Mouse (Mus musculus) embryonic facial prominence, embryonic 14.5 days (tissue): Measurements from ENCODE around the gene Zfpm1. TPM values are rescaled to one million over a fixed set of nuclear protein-coding genes. Genes with fewer than 3 reads are reported as not detected.
A peak's percentile ranks its signal among the peaks of the same experiment; 100 is the strongest.

Experiments
- ATAC-seq: fragments of 200-750 bp; cut with Nextera tagmentation; 2 replicates; pipeline ENCODE4 v1.8.0; 2017; ENCODE audit warnings: low read depth, moderate number of reproducible peaks, moderate TSS enrichment
- DNase-seq: peaks from one replicate; pipeline ENCODE4 v3.0.0-alpha.2; 2015; ENCODE audit warnings: low spot score
- H3K27ac ChIP-seq: fragments of 300-500 bp; sonication (generic); replicated peaks from 2 replicates; pipeline ENCODE4 v1.5.1; 2014; ENCODE audit warnings: low read depth, mild to moderate bottlenecking, low read length, moderate library complexity
- H3K27me3 ChIP-seq: fragments of 300-500 bp; sonication (generic); replicated peaks from 2 replicates; pipeline ENCODE4 v1.6.1; 2014; ENCODE audit warnings: low read length; ENCODE audit not compliant: control insufficient read depth, insufficient read depth
- H3K36me3 ChIP-seq: fragments of 300-500 bp; sonication (generic); 2 replicates; pipeline ENCODE4 v1.6.1; 2014; ENCODE audit warnings: low read length, mixed read lengths; ENCODE audit not compliant: control insufficient read depth, insufficient read depth
- H3K4me1 ChIP-seq: fragments of 300-500 bp; sonication (generic); 2 replicates; pipeline ENCODE4 v1.6.1; 2014; ENCODE audit warnings: antibody characterized with exemption, low read length; ENCODE audit not compliant: control insufficient read depth, insufficient read depth
- H3K4me2 ChIP-seq: fragments of 300-500 bp; sonication (generic); 2 replicates; pipeline ENCODE4 v1.6.1; 2014; ENCODE audit warnings: low read depth, mild to moderate bottlenecking, low read length, moderate library complexity, mixed read lengths
- H3K4me3 ChIP-seq: fragments of 300-500 bp; sonication (generic); 2 replicates; pipeline ENCODE4 v1.5.1; 2014; ENCODE audit warnings: low read depth, mild to moderate bottlenecking, low read length
- H3K9ac ChIP-seq: fragments of 300-500 bp; sonication (generic); 2 replicates; pipeline ENCODE4 v1.6.1; 2014; ENCODE audit warnings: low read depth, mild to moderate bottlenecking, low read length, moderate library complexity, mixed read lengths
- H3K9me3 ChIP-seq: fragments of 300-500 bp; sonication (generic); 2 replicates; pipeline ENCODE4 v1.6.1; 2016; ENCODE audit warnings: low read length; ENCODE audit not compliant: control insufficient read depth
- WGBS: fragments of 180-500 bp; shearing (Covaris S2); extraction: QIAGEN DNeasy Blood & Tissue Kit; methylation state at CpG from one replicate; pipeline ENCODE4 v1.1.7; 2014; 5-methylcytosine and 5-hydroxymethylcytosine counted together
- polyA plus RNA-seq: library from polyadenylated mRNA; unstranded; fragments of >200 nt; fragmentation: Nextera tagmentation; extraction: Ambion mirVana; gene quantifications from 2 replicates; pipeline ENCODE4 v1.2.1, GENCODE M21; 2014

Gene Zfpm1
- polyA plus RNA-seq, 1 experiment from 2014 or later: 1.7 TPM

DNA sequence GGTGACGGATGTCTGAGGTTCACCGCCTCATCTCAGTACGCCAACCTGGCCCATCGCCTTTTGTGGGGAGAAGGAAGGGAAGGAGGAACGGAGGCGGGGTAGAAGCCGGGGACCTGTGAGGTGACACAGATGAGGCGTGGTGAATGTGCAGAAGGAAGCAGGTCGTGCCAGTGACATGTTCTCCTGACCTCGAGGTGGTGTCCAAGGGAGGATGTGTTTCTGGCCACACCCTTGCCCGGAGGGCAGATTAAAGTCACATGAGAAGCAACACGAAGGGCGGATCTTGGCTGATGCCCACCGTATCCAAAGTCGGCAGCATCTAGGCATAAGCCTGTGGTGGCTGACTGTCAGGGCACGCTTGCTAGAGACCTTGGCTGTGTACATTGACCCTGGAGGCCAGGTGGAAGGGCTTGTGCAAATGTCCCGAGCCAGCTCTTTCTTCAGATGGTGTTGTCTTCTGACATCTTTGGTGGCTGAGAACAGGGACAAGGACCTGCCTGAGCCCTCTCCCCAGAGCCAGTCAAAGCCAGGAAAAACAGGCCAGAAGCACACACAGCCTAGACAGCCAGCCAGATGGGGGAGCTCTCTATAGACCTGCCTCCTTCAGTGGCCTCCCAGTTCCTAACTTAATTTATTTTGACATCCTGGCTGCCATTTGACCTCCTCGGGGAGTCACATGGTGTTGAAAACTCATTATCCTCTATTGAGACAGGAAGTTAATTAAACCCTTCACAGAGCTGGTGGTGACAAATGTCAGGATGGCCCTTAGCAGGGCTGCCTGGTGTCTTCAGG lies 4.5 kb upstream of the Zfpm1 start:
- Histone ChIP-seq H3K4me1 (peaks cover 11% of the 10 kb centered on the region), H3K4me3 (no peak overlapping the region), H3K4me2 (no peak overlapping the region), H3K27me3 (no peaks in the 10 kb centered on the region), H3K27ac (no peak overlapping the region), H3K9ac (peak overlapping the region; percentile 35; the same call in 1 of the 2 replicates), H3K9me3 (no peaks in the 10 kb centered on the region), H3K36me3 (no peaks in the 10 kb centered on the region)
- DNase-seq (no peak), ATAC-seq (no peak)
- 71% methylated on average over 18 of the region's 18 CpGs for WGBS

DNA sequence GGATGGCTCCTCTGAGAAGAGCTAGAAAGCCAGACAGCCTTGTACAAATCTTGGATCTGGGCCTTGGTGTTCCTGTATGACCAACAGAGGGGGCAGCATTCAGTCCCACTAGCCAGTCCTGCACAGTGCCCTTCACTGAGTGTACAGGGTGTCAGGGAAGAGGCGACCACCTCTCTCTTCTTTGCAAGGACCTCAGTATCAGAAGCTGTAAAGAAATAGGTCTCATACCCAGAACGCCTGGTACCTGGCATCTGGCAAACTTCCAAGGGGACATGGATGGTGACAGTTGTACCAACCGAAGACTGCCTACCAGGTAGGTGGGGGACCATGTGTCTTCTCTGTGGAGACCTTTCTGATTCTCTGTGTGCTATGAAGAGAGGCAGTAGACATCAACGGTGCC lies 1.8 kb upstream of the Zfpm1 start:
- Histone ChIP-seq H3K27ac (no peak overlapping the region), H3K27me3 (peaks cover 17% of the 10 kb centered on the region), H3K9me3 (no peaks in the 10 kb centered on the region), H3K4me2 (no peak overlapping the region), H3K4me3 (no peak overlapping the region), H3K36me3 (no peaks in the 10 kb centered on the region), H3K4me1 (peaks cover 26% of the 10 kb centered on the region), H3K9ac (no peak overlapping the region)
- DNase-seq: no peak
- ATAC-seq: no peak
- WGBS: 71% methylated on average over 4 of the region's 4 CpGs

DNA sequence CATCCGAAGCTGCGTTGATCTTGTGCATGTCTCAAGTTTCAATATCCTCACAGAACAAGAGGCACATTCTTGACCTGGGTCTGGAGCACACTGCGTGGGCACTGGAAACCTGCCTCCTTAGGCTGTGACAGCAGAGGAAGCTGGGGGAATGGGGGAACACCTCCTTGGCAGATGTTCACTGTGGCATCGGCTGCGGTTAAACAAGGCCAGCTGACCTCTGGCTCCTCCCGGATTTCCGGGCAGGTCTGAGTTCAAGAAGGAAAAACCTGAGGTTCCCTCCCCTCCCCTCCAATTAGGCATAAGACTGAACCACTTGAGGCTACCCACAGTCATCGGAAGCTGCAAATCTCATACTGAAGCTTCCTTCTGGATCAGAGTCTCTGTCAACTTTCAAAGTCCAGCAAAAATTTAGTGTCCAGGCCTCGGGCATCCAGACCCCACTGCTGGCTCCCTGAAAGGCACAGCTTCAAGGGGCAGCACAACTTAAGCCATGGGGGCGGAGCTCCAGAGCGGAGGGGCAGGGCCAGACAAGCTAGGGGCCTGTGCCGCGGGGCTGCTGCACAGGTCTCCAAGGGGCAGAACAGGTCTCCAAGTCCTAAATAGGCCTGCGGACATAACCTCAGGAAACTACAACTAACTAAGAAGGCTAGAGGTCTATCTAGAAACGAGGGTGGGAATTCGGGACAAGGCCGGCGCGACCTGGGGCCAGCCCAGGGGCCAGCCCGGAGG lies 1.2 kb upstream of the Zfpm1 start:
- Histone ChIP-seq H3K9ac (peak overlapping the region; percentile 50; the same call in 1 of the 2 replicates), H3K4me3 (peak overlapping the region; percentile 71), H3K27ac (peak overlapping the region; percentile 35; the same call in 1 of the 2 replicates), H3K4me1 (peaks cover 27% of the 10 kb centered on the region), H3K27me3 (peaks cover 23% of the 10 kb centered on the region), H3K9me3 (no peaks in the 10 kb centered on the region), H3K36me3 (no peaks in the 10 kb centered on the region), H3K4me2 (peak overlapping the region; percentile 99)
- ATAC-seq (peak; percentile 4; the same call in 1 of the 2 replicates), DNase-seq (peak; percentile 23)
- 5% methylated on average over 20 of the region's 20 CpGs for WGBS

DNA sequence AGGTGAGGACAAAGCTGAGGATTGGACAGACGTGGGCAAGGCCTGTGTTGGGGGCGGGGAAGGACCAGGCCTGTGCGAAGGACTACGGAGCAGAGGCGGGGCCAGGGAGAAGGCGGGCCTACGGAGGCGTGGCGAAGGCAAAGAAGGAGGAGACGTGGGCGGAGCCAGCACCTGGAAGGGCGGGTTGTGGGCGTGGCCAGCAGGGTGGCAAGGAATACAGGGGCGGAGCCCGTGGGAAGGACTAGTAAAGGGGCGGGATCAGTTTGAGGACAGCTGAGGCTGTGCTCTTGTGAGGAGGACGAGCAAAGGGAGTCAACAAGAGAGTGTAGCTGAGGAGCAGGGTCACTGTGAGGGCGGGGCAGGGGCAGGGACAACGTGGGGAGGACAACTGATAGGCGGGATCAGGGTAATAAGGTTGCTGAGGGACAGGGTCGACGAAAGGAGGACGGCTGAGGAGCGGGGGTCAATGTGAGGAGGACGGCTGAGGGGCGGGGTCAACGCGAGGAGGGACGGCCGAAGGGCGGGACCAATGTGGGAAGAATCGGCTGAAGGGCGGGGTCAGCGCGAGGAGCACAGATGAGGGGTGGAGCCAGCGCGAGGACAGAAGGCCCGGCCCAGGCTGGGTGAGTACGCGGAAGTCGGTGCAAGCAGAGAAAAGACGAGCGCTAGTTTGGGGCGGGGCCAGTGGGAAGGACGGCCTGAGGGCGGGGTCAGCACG lies 465 bp upstream of the Zfpm1 start:
- Histone ChIP-seq H3K4me1 (peaks cover 27% of the 10 kb centered on the region), H3K4me3 (peak overlapping the region; percentile 71), H3K27ac (peak overlapping the region; percentile 35; the same call in 1 of the 2 replicates), H3K36me3 (no peaks in the 10 kb centered on the region), H3K27me3 (peaks cover 24% of the 10 kb centered on the region), H3K9me3 (no peaks in the 10 kb centered on the region), H3K4me2 (peak overlapping the region; percentile 99), H3K9ac (peak overlapping the region; percentile 50; the same call in 1 of the 2 replicates)
- DNase-seq: peak; percentile 99
- WGBS: under 1% methylated on average over 42 of the region's 47 CpGs
- ATAC-seq: peak; percentile 95

DNA sequence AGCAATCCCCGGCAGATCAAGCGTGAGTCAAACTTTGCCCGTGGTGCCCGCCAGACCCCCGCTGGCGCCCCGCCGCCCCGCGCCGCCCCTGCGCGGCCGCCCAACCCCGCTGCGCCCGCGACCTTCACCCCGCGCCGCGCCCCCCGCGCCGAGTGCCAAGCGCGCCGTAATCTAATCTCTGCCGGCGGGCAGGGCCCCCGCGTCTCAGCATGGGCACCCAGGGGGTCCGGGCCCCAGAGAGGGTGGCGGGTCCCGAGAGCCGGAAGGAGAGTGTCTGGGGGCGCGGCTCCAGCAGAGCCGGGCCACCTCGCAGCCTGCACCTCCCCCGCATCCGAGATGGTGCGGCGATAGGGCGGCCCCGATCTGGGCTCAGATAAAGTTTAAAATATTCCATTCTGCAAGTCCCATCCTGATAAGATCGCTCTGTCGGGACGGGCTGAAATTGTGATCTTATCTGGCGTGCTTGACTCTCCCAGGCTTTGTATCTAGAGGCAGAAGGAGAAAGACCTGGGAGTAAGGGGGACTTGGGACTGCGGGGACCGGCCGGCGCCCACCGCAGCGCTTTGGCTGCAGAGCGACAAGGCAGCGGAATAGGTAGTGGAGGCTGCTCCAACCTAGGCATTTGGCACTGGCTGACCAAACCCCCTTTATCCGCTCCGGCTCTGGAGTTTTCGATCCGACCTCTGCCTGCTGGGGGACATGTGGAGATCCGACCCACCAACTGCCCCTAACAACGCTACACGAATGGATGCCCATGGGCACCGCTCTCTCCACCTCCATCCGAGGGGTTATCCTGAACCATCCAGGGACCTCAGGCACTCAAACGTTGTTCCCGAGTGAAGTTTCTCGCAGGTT lies 787 bp downstream of the Zfpm1 start:
- Histone ChIP-seq H3K36me3 (no peaks in the 10 kb centered on the region), H3K4me3 (peak overlapping the region; percentile 71), H3K27ac (peak overlapping the region; percentile 63; the same call in 1 of the 2 replicates), H3K4me1 (peaks cover 27% of the 10 kb centered on the region), H3K4me2 (peak overlapping the region; percentile 99), H3K9me3 (no peaks in the 10 kb centered on the region), H3K9ac (peak overlapping the region; percentile 76), H3K27me3 (peaks cover 24% of the 10 kb centered on the region)
- ATAC-seq (no peak), DNase-seq (no peak)
- 0% methylated on average over 31 of the region's 70 CpGs for WGBS

DNA sequence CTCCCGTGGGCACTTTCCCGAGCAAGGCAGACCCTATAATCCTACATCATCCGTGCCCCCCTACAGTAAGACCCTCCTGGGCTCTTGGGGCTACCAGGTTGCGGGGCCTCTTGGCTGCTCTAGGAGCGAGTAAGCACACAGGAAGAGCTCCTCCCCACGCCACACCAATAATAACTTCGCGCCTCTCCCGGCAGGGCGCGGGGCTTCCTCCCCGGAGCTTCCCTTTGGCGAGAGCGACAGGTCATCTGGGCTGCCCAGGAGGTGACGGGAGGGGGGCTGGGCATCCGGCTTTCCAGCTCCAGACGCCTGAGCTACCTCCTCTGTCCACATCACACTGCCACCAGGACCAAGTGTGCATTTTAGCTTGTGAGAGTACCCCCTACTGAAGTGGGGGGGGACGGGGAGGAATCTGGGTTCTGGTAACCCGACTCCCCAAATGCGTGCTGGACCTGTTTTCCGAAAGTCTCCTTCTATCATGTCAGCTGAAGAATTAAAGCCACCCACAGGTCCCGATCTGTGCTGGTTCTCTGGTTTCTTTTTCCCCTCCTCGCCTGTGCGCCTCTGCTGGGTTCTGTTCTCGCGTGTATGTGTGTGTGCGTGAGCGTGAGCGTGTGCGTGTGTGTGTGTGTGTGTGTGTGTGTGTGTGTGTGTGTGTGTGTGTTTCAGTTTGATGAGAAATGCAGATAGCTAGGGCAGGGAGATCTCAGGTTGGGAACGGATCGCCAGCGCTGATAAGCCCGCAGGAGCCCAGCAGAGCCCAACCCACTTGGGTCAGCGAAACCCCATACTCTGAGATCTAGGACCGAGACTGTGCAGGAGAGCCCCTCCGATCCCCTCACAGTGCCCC lies 1.6 kb downstream of the Zfpm1 start:
- H3K36me3 ChIP-seq: no peaks in the 10 kb centered on the region
- peak overlapping the region; percentile 76 for H3K9ac ChIP-seq
- H3K27ac ChIP-seq: peak overlapping the region; percentile 52; the same call in 1 of the 2 replicates
- DNase-seq (peak; percentile 53), ATAC-seq (no peak)
- peaks cover 27% of the 10 kb centered on the region for H3K4me1 ChIP-seq
- 1% methylated on average over 20 of the region's 37 CpGs for whole genome bisulfite sequencing
- H3K4me2 ChIP-seq: peak overlapping the region; percentile 99
- H3K27me3 ChIP-seq: peaks cover 24% of the 10 kb centered on the region
- no peaks in the 10 kb centered on the region for H3K9me3 ChIP-seq
- H3K4me3 ChIP-seq: peak overlapping the region; percentile 71

DNA sequence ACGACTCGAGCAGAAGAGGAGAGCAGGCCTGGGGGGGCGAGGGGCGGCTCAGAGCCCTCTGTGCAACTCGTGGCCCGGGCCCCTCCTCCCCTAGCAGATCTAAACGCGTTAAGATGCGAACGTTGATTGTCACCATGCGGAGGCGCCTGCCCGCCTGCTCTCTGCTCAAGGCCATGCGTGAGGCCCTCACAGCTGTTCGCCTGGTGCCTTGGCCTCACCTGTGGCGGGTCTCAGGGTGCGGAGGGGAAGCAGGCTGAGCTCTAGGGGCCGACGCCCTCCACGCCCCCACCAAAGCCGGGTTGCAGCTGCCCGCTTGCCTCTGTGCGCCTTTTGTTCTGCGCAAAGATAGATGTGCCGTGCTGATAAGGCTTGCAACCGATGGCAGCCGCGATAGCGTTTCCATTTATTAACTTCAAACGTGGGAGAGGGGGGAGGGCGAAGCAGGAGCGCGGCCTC lies 2.3 kb downstream of the Zfpm1 start:
- 1% methylated on average over 22 of the region's 33 CpGs for WGBS
- no peaks in the 10 kb centered on the region for H3K9me3 ChIP-seq
- DNase-seq (peak; percentile 78), ATAC-seq (no peak)
- peak overlapping the region; percentile 52; the same call in 1 of the 2 replicates for H3K27ac ChIP-seq
- peaks cover 27% of the 10 kb centered on the region for H3K4me1 ChIP-seq
- H3K9ac ChIP-seq: peak overlapping the region; percentile 76
- peak overlapping the region; percentile 71 for H3K4me3 ChIP-seq
- H3K27me3 ChIP-seq: peaks cover 24% of the 10 kb centered on the region
- H3K4me2 ChIP-seq: peak overlapping the region; percentile 99
- no peaks in the 10 kb centered on the region for H3K36me3 ChIP-seq
